Mouse (Mus musculus): Measurements from ENCODE around the gene Vmn1r65. TPM values are rescaled to one million over a fixed set of nuclear protein-coding genes. Genes with fewer than 3 reads are reported as not detected.
"Not testable (repeated sequence)": the region's sequence is repeated elsewhere in the genome, so short reads cannot be mapped to it uniquely, and the experiment has no call there.

Vmn1r65 gene
- not detected in 2 replicates for polyA plus RNA-seq (2014; fragmentation: Nextera tagmentation; extraction: Ambion mirVana)

DNA sequence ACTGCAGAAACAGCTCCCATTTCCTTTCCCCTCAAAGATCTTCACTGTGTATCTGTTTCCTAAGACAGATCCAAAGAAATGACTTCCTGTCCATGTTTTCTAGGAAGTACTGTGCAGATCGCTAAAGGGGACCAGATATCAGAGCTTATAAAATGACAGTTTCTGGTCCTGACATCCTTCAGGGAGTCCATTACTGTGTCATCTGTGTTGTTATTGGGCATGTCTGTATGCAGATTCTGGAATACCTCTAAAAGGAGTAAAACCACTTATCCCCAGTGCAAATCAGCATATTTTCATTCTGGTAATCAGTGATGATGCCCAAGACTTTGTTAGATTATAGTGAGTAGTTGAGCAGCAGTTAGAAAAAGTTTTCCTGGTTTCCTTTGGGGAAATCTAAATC, at the start of gene Vmn1r65:
Gene Vmn1r65, minus strand, starts transcription at position 101 of the 400 bp plus-strand sequence.
- WGBS, result 76% methylated on average over 1 of the region's 1 CpGs
- H3K9me3 ChIP-seq (ENCODE audit: control insufficient read depth, low read length), result peaks cover 7% of the 10 kb centered on the region

DNA sequence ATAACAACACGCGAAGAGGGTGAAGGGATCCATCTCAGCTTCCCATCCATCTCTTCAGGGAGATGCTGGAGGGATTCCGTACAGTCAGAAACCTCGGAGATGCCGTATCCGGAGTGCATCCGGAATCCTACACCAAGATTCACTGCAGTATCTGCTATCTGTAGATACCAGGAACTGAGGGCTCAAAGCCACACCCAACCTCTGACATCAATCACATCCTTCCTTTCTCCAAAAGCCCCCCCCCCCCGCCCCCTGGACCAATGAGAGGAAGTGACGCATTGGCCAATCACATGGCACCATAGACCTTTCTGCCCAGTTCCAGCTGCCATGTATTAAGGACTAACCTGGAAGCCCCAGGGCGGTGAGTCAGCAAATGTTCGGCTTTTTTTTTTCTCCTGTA, 34.1 kb upstream of the Vmn1r65 start, which contains the start of gene Nlrp4c:
Gene Nlrp4c, plus strand, starts transcription at position 301 of the 400 bp plus-strand sequence.
- no peak within 1 kb of the TSS for H3K27ac ChIP-seq (ENCODE audit: low read depth, low read length)
- H3K4me2 ChIP-seq (ENCODE audit: low read depth, low read length, severe bottlenecking), result no peak within 1 kb of the TSS
- H3K9ac ChIP-seq (ENCODE audit: low read length), result no peak within 1 kb of the TSS
- no peak for ATAC-seq (replicated peaks; ENCODE audit: low FRiP score)
- H3K4me3 ChIP-seq (ENCODE audit: low read depth, low read length), result no peak within 1 kb of the TSS
- no peaks in the 10 kb centered on the region; the same call in 1 of the 2 replicates for H3K9me3 ChIP-seq (ENCODE audit: control insufficient read depth, low read length)
- DNase-seq (ENCODE audit: low spot score), result no peak
- 89% methylated on average over 11 of the region's 11 CpGs for WGBS
- no peaks in the 10 kb centered on the region for H3K4me1 ChIP-seq (replicated peaks; ENCODE audit: control insufficient read depth, insufficient read depth, low read length)
- H3K36me3 ChIP-seq (ENCODE audit: control insufficient read depth, insufficient read depth, low read length), result no peaks in the 10 kb centered on the region
- H3K27me3 ChIP-seq (ENCODE audit: control insufficient read depth, insufficient read depth, low read length), result no peaks in the 10 kb centered on the region

More for the DNA sequence above, at the start of gene Vmn1r65:
- H3K4me3 ChIP-seq (ENCODE audit: low read depth, low read length), result no peak within 1 kb of the TSS
- H3K36me3 ChIP-seq (ENCODE audit: control insufficient read depth, insufficient read depth, low read length), result no peaks in the 10 kb centered on the region
- no peaks in the 10 kb centered on the region for H3K4me1 ChIP-seq (replicated peaks; ENCODE audit: control insufficient read depth, insufficient read depth, low read length)
- DNase-seq (ENCODE audit: low spot score) (no peak), ATAC-seq (replicated peaks; ENCODE audit: low FRiP score) (no peak)
- H3K4me2 ChIP-seq (ENCODE audit: low read depth, low read length, severe bottlenecking), result no peak within 1 kb of the TSS
- H3K27me3 ChIP-seq (ENCODE audit: control insufficient read depth, insufficient read depth, low read length), result no peaks in the 10 kb centered on the region
- no peak within 1 kb of the TSS for H3K27ac ChIP-seq (ENCODE audit: low read depth, low read length)
- no peak within 1 kb of the TSS for H3K9ac ChIP-seq (ENCODE audit: low read length)

DNA sequence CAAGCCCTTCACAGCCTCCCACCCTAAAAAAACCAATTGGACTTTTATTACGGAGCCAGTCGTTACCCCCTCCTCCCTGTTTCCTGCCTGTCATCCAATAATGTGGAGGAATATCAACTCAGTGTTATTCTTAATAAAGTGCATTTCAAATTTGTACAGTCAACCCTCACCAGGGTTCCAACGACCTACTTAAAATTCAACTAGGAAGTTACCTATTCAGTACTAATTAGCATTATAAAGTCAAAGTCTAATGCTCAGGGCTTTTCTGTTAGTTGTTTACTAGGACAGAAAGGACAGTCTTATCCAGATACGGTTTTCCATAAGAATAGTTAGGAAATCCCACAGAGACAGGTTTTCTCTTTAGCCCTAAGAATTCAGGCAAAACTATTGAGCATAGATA, 28.4 kb downstream of the Vmn1r65 start:
- not testable (repeated sequence) for H3K4me3 ChIP-seq (ENCODE audit: low read depth, low read length); H3K27me3 ChIP-seq (ENCODE audit: control insufficient read depth, insufficient read depth, low read length); H3K27ac ChIP-seq (ENCODE audit: low read depth, low read length); DNase-seq (ENCODE audit: low spot score); H3K9me3 ChIP-seq (ENCODE audit: control insufficient read depth, low read length); ATAC-seq (replicated peaks; ENCODE audit: low FRiP score); H3K4me2 ChIP-seq (ENCODE audit: low read depth, low read length, severe bottlenecking); H3K36me3 ChIP-seq (ENCODE audit: control insufficient read depth, insufficient read depth, low read length); H3K9ac ChIP-seq (ENCODE audit: low read length); H3K4me1 ChIP-seq (replicated peaks; ENCODE audit: control insufficient read depth, insufficient read depth, low read length)
- WGBS, result 81% methylated on average over 4 of the region's 4 CpGs

DNA sequence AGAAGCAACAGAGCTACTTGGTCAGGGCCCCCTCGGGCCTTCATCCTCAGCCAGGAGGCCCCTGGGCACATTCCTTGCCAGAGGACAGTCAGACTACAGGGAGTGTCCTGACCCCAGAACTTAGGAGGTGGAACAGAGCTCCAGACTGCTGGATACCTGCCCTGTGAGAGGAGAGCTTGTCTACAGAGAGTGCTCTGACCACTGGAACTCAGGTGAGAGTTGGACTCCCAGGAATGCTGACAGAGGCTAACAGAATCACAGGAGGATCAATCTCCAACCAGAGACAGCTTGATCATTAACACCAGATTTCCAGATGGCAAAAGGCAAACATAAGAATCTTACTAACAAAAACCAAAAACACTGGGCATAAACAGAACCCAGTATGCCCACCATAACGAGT, 38.3 kb downstream of the Vmn1r65 start:
- not testable (repeated sequence) for H3K27me3 ChIP-seq (ENCODE audit: control insufficient read depth, insufficient read depth, low read length); H3K4me1 ChIP-seq (replicated peaks; ENCODE audit: control insufficient read depth, insufficient read depth, low read length); H3K4me3 ChIP-seq (ENCODE audit: low read depth, low read length); H3K9ac ChIP-seq (ENCODE audit: low read length); H3K27ac ChIP-seq (ENCODE audit: low read depth, low read length); H3K4me2 ChIP-seq (ENCODE audit: low read depth, low read length, severe bottlenecking); H3K9me3 ChIP-seq (ENCODE audit: control insufficient read depth, low read length); DNase-seq (ENCODE audit: low spot score); H3K36me3 ChIP-seq (ENCODE audit: control insufficient read depth, insufficient read depth, low read length); ATAC-seq (replicated peaks; ENCODE audit: low FRiP score)
- 85% methylated on average over 2 of the region's 2 CpGs for WGBS

Other genes starting within 250 kb of the Vmn1r65 start
- gene Vmn1r63, start 205.6 kb downstream of the Vmn1r65 start, polyA plus RNA-seq (2014; fragmentation: Nextera tagmentation; extraction: Ambion mirVana), result not detected in 2 replicates
- not detected in 2 replicates for gene Vmn1r64, start 126.5 kb downstream of the Vmn1r65 start, polyA plus RNA-seq (2014; fragmentation: Nextera tagmentation; extraction: Ambion mirVana)
- gene Nlrp4c, start 34.2 kb upstream of the Vmn1r65 start, polyA plus RNA-seq (2014; fragmentation: Nextera tagmentation; extraction: Ambion mirVana), result not detected in 2 replicates
- gene Zfp787, start 145.0 kb upstream of the Vmn1r65 start, polyA plus RNA-seq (2014; fragmentation: Nextera tagmentation; extraction: Ambion mirVana), result 11.2 and 12.3 TPM in 2 replicates
- 73.9 and 82.4 TPM in 2 replicates for gene Zfp444, start 161.2 kb upstream of the Vmn1r65 start, polyA plus RNA-seq (2014; fragmentation: Nextera tagmentation; extraction: Ambion mirVana)
- gene Galp, start 186.1 kb upstream of the Vmn1r65 start, polyA plus RNA-seq (2014; fragmentation: Nextera tagmentation; extraction: Ambion mirVana), result not detected in 2 replicates
- gene Zscan5b, start 211.3 kb upstream of the Vmn1r65 start, polyA plus RNA-seq (2014; fragmentation: Nextera tagmentation; extraction: Ambion mirVana), result not detected in 2 replicates
- gene Epp13, start 241.7 kb upstream of the Vmn1r65 start, polyA plus RNA-seq (2014; fragmentation: Nextera tagmentation; extraction: Ambion mirVana), result not detected in 2 replicates

All from forebrain, embryonic 11.5 days (tissue).